Mouse (Mus musculus): ENCODE measurements around the gene Mtf1. TPM values are rescaled to one million over a fixed set of nuclear protein-coding genes. Genes with fewer than 3 reads are reported as not detected.

Mtf1 gene
- polyA plus RNA-seq, 1 experiment from 2014 or later: 12.6 TPM

GRCm38 (mm10) chr4:124894508-124895428, 92.9 kb downstream of the Mtf1 start:
- peaks cover 43% of the 10 kb centered on the region for H3K27me3 ChIP-seq (ENCODE audit: control insufficient read depth, insufficient read depth, low read length)

GRCm38 (mm10) chr4:124898428-124898827, 96.5 kb downstream of the Mtf1 start:
- H3K4me3 ChIP-seq (ENCODE audit: low read depth, low read length): no peak overlapping the region
- no peak overlapping the region for H3K9ac ChIP-seq (replicated peaks; ENCODE audit: low read length)
- H3K4me1 ChIP-seq (ENCODE audit: control insufficient read depth, insufficient read depth, low read length): 0 out of 2 replicates have a peak, but pooled peaks cover 8% of the 10 kb centered on the region
- no peaks in the 10 kb centered on the region for H3K9me3 ChIP-seq (replicated peaks; ENCODE audit: control insufficient read depth, low read length)
- ATAC-seq (replicated peaks; ENCODE audit: insufficient number of reproducible peaks, low FRiP score, low TSS enrichment, low read depth) (no peak), DNase-seq (ENCODE audit: low spot score) (no peak)
- H3K27me3 ChIP-seq (ENCODE audit: control insufficient read depth, insufficient read depth, low read length): peaks cover 30% of the 10 kb centered on the region
- 41% methylated on average over 10 of the region's 10 CpGs for WGBS
- H3K27ac ChIP-seq (replicated peaks; ENCODE audit: low read depth, low read length): no peak overlapping the region
- H3K36me3 ChIP-seq (replicated peaks; ENCODE audit: control insufficient read depth, insufficient read depth, low read depth, low read length): no peaks in the 10 kb centered on the region
- H3K4me2 ChIP-seq (ENCODE audit: low read depth, low read length): no peak overlapping the region

More at GRCm38 (mm10) chr4:124894508-124895428, 92.9 kb downstream of the Mtf1 start:
- Histone ChIP-seq H3K4me3 (ENCODE audit: low read depth, low read length) (peak overlapping the region; percentile 40), H3K9ac (replicated peaks; ENCODE audit: low read length) (peak overlapping the region; percentile 22), H3K27ac (replicated peaks; ENCODE audit: low read depth, low read length) (no peak overlapping the region), H3K36me3 (replicated peaks; ENCODE audit: control insufficient read depth, insufficient read depth, low read depth, low read length) (no peaks in the 10 kb centered on the region), H3K4me2 (ENCODE audit: low read depth, low read length) (peak overlapping the region; percentile 76), H3K9me3 (replicated peaks; ENCODE audit: control insufficient read depth, low read length) (no peaks in the 10 kb centered on the region), H3K4me1 (ENCODE audit: control insufficient read depth, insufficient read depth, low read length) (0 out of 2 replicates have a peak, but pooled peaks cover 8% of the 10 kb centered on the region)
- 2% methylated on average over 83 of the region's 83 CpGs for WGBS
- DNase-seq (ENCODE audit: low spot score): no peak
- 0 out of 2 replicates have a peak, but pooled peaks have one; percentile 49 for ATAC-seq (replicated peaks; ENCODE audit: insufficient number of reproducible peaks, low FRiP score, low TSS enrichment, low read depth)

Other genes starting within 250 kb of the Mtf1 start
- not detected in 2 replicates for gene 3100002H09Rik, start 191.3 kb upstream of the Mtf1 start, polyA plus RNA-seq (2014; fragmentation: Nextera tagmentation; extraction: Ambion mirVana)
- gene Pou3f1, start 145.3 kb upstream of the Mtf1 start, polyA plus RNA-seq (2014; fragmentation: Nextera tagmentation; extraction: Ambion mirVana): 2.1 and 3.4 TPM in 2 replicates
- 77.1 and 90.3 TPM in 2 replicates for gene Utp11, start 108.5 kb upstream of the Mtf1 start, polyA plus RNA-seq (2014; fragmentation: Nextera tagmentation; extraction: Ambion mirVana)
- gene Fhl3, start 101.4 kb upstream of the Mtf1 start, polyA plus RNA-seq (2014; fragmentation: Nextera tagmentation; extraction: Ambion mirVana): 9.7 and 10.7 TPM in 2 replicates
- gene Sf3a3, start 87.3 kb upstream of the Mtf1 start, polyA plus RNA-seq (2014; fragmentation: Nextera tagmentation; extraction: Ambion mirVana): 236 and 240 TPM in 2 replicates
- gene Inpp5b, start 60.3 kb upstream of the Mtf1 start, polyA plus RNA-seq (2014; fragmentation: Nextera tagmentation; extraction: Ambion mirVana): 26.2 and 28.2 TPM in 2 replicates
- 39.9 and 41.0 TPM in 2 replicates for gene Yrdc, start 48.6 kb downstream of the Mtf1 start, polyA plus RNA-seq (2014; fragmentation: Nextera tagmentation; extraction: Ambion mirVana)
- 39.8 and 43.3 TPM in 2 replicates for gene 1110065P20Rik, start 49.1 kb downstream of the Mtf1 start, polyA plus RNA-seq (2014; fragmentation: Nextera tagmentation; extraction: Ambion mirVana)
- gene Maneal, start 60.1 kb downstream of the Mtf1 start, polyA plus RNA-seq (2014; fragmentation: Nextera tagmentation; extraction: Ambion mirVana): 1.9 and 2.4 TPM in 2 replicates
- 0.55 and 0.68 TPM in 2 replicates for gene Epha10, start 78.8 kb downstream of the Mtf1 start, polyA plus RNA-seq (2014; fragmentation: Nextera tagmentation; extraction: Ambion mirVana)
- gene 9930104L06Rik, start 134.9 kb downstream of the Mtf1 start, polyA plus RNA-seq (2014; fragmentation: Nextera tagmentation; extraction: Ambion mirVana): 3.8 and 5.5 TPM in 2 replicates
- gene Cdca8, start 137.2 kb downstream of the Mtf1 start, polyA plus RNA-seq (2014; fragmentation: Nextera tagmentation; extraction: Ambion mirVana): 191 and 200 TPM in 2 replicates
- gene Rspo1, start 184.3 kb downstream of the Mtf1 start, polyA plus RNA-seq (2014; fragmentation: Nextera tagmentation; extraction: Ambion mirVana): 8.0 and 11.0 TPM in 2 replicates
- 94.4 and 99.3 TPM in 2 replicates for gene Gnl2, start 214.5 kb downstream of the Mtf1 start, polyA plus RNA-seq (2014; fragmentation: Nextera tagmentation; extraction: Ambion mirVana)

Measured in embryonic facial prominence, embryonic 11.5 days (tissue).